Mouse (Mus musculus) intestine, embryonic 16.5 days (tissue): Measurements from ENCODE around the gene Zgpat. TPM values are rescaled to one million over a fixed set of nuclear protein-coding genes. Genes with fewer than 3 reads are reported as not detected.

Experiments used
- ATAC-seq: fragments of 200-750 bp; cut with Nextera tagmentation; 2 replicates; pipeline ENCODE4 v1.8.0; 2017; ENCODE audit warnings: moderate TSS enrichment, moderate library complexity
- H3K27ac ChIP-seq: fragments of 300-500 bp; sonication (generic); 2 replicates; pipeline ENCODE4 v1.5.1; 2014; ENCODE audit warnings: mild to moderate bottlenecking, low read length
- H3K27me3 ChIP-seq: fragments of 300-500 bp; sonication (generic); replicated peaks from 2 replicates; pipeline ENCODE4 v1.6.1; 2014; ENCODE audit warnings: low read length, control low read depth, mixed read lengths; ENCODE audit not compliant: control insufficient read depth, insufficient read depth
- H3K36me3 ChIP-seq: fragments of 300-500 bp; sonication (generic); 2 replicates; pipeline ENCODE4 v1.6.1; 2014; ENCODE audit warnings: low read length, control low read depth; ENCODE audit not compliant: control insufficient read depth, insufficient read depth
- H3K4me1 ChIP-seq: fragments of 300-500 bp; sonication (generic); 2 replicates; pipeline ENCODE4 v1.6.1; 2014; ENCODE audit warnings: low read length, control low read depth, mixed read lengths; ENCODE audit not compliant: control insufficient read depth, insufficient read depth
- H3K4me2 ChIP-seq: fragments of 300-500 bp; sonication (generic); 2 replicates; pipeline ENCODE4 v1.6.1; 2014; ENCODE audit warnings: low read depth, low read length, control low read depth
- H3K4me3 ChIP-seq: fragments of 300-500 bp; sonication (generic); 2 replicates; pipeline ENCODE4 v1.5.1; 2014; ENCODE audit warnings: mild to moderate bottlenecking, low read length
- H3K9ac ChIP-seq: fragments of 300-500 bp; sonication (generic); 2 replicates; pipeline ENCODE4 v1.6.1; 2014; ENCODE audit warnings: low read depth, low read length
- H3K9me3 ChIP-seq: fragments of 300-500 bp; sonication (generic); 2 replicates; pipeline ENCODE4 v1.6.1; 2016; ENCODE audit warnings: low read length, control low read depth; ENCODE audit not compliant: control insufficient read depth
- WGBS: fragments of 180-500 bp; shearing (Covaris S2); extraction: QIAGEN DNeasy Blood & Tissue Kit; methylation state at CpG from one replicate; pipeline ENCODE4 v1.1.7; 2014; 5-methylcytosine and 5-hydroxymethylcytosine counted together
- polyA plus RNA-seq: library from polyadenylated mRNA; unstranded; fragments of >200 nt; fragmentation: Nextera tagmentation; extraction: Ambion mirVana; gene quantifications from 2 replicates; pipeline ENCODE4 v1.2.1, GENCODE M21; 2015

The Zgpat gene
- polyA plus RNA-seq, 1 experiment from 2014 or later = 36.9 TPM

GRCm38 (mm10) chr2:181392600-181393213, 28.0 kb downstream of the Zgpat start:
- no peak overlapping the region for H3K4me2 ChIP-seq
- H3K9me3 ChIP-seq = no peaks in the 10 kb centered on the region
- H3K27ac ChIP-seq = no peak overlapping the region
- H3K27me3 ChIP-seq = no peaks in the 10 kb centered on the region
- no peak overlapping the region for H3K9ac ChIP-seq
- no peak overlapping the region for H3K4me3 ChIP-seq
- ATAC-seq = peak; percentile 87
- no peaks in the 10 kb centered on the region for H3K4me1 ChIP-seq
- WGBS = 25% methylated on average over 4 of the region's 4 CpGs
- H3K36me3 ChIP-seq = no peaks in the 10 kb centered on the region

- 92% methylated on average over 3 of the region's 3 CpGs for WGBS
- Histone ChIP-seq H3K27ac (no peak overlapping the region), H3K36me3 (no peaks in the 10 kb centered on the region), H3K9me3 (no peaks in the 10 kb centered on the region), H3K4me2 (no peak overlapping the region), H3K4me1 (no peaks in the 10 kb centered on the region), H3K27me3 (no peaks in the 10 kb centered on the region), H3K4me3 (no peak overlapping the region), H3K9ac (no peak overlapping the region)
- ATAC-seq = no peak
Measured at GRCm38 (mm10) chr2:181394086-181394485, 29.4 kb downstream of the Zgpat start.

- WGBS = 64% methylated on average over 5 of the region's 5 CpGs
- ATAC-seq = no peak
Measured at GRCm38 (mm10) chr2:181397207-181397761, 32.6 kb downstream of the Zgpat start.

DNA sequence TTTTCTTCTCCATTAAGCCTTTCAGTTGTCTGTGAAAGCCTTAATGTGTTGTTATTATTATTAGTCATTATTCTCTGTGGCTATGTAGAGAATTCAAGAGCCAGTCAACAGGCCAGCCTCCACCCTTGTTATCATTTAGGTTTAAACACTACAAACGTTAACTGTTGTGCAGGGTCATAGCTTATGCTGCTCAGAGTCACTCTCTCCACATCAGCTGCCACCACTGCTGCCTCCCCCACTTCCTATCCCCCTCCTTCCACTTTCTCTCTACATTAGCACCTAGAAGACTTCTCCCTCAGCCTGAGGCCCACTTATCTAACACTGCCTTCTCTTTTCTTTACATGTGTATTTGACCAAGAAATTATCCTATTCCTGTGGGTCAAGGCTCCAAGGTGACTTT, 36.8 kb downstream of the Zgpat start:
- ATAC-seq = no peak
- H3K36me3 ChIP-seq = no peaks in the 10 kb centered on the region
- no peaks in the 10 kb centered on the region for H3K27me3 ChIP-seq
- 16% methylated on average over 1 of the region's 1 CpGs for WGBS
- no peak overlapping the region for H3K27ac ChIP-seq
- no peak overlapping the region for H3K4me3 ChIP-seq
- no peaks in the 10 kb centered on the region for H3K9me3 ChIP-seq
- H3K4me1 ChIP-seq = no peaks in the 10 kb centered on the region
- no peak overlapping the region for H3K9ac ChIP-seq
- no peak overlapping the region for H3K4me2 ChIP-seq

More at GRCm38 (mm10) chr2:181397207-181397761, 32.6 kb downstream of the Zgpat start:
- H3K4me2 ChIP-seq = no peak overlapping the region
- H3K9me3 ChIP-seq = no peaks in the 10 kb centered on the region
- H3K9ac ChIP-seq = no peak overlapping the region
- H3K27me3 ChIP-seq = no peaks in the 10 kb centered on the region
- no peaks in the 10 kb centered on the region for H3K36me3 ChIP-seq
- no peaks in the 10 kb centered on the region for H3K4me1 ChIP-seq
- no peak overlapping the region for H3K27ac ChIP-seq
- no peak overlapping the region for H3K4me3 ChIP-seq

DNA sequence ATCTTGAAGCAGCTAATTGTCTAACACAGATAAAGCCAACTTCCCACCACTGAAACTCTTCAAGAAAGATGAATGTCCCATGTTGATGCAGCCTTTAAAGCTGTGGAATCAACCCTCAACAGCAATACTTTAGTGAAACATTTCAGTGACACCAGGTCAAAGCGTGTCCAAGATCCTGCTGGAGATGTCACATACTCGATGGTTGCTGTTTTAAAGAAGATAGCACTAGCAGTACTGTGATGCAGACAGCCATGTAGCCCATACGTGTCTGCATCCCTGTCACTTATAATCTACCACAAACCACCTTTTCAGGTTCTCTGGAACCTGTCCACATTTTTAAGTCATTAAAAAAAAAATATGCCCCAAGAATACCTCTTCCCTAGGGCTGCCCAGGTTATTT, 39.0 kb downstream of the Zgpat start:
- no peak overlapping the region for H3K9ac ChIP-seq
- H3K4me3 ChIP-seq = no peak overlapping the region
- WGBS = 89% methylated on average over 3 of the region's 3 CpGs
- ATAC-seq = no peak
- no peak overlapping the region for H3K27ac ChIP-seq
- no peaks in the 10 kb centered on the region for H3K36me3 ChIP-seq
- H3K4me2 ChIP-seq = no peak overlapping the region
- H3K9me3 ChIP-seq = no peaks in the 10 kb centered on the region
- no peaks in the 10 kb centered on the region for H3K27me3 ChIP-seq
- no peaks in the 10 kb centered on the region for H3K4me1 ChIP-seq

- Histone ChIP-seq H3K4me2 (no peak overlapping the region), H3K27ac (no peak overlapping the region), H3K36me3 (no peaks in the 10 kb centered on the region), H3K9ac (no peak overlapping the region), H3K27me3 (no peaks in the 10 kb centered on the region), H3K4me3 (no peak overlapping the region), H3K4me1 (no peaks in the 10 kb centered on the region), H3K9me3 (no peaks in the 10 kb centered on the region)
- 81% methylated on average over 7 of the region's 7 CpGs for WGBS
- no peak for ATAC-seq
Measured at GRCm38 (mm10) chr2:181409643-181410042, 44.9 kb downstream of the Zgpat start.

GRCm38 (mm10) chr2:181410760-181411473, 46.2 kb downstream of the Zgpat start:
- 49% methylated on average over 4 of the region's 4 CpGs for WGBS
- Histone ChIP-seq H3K4me1 (no peaks in the 10 kb centered on the region), H3K9ac (no peak overlapping the region), H3K9me3 (no peaks in the 10 kb centered on the region), H3K27me3 (no peaks in the 10 kb centered on the region), H3K27ac (no peak overlapping the region), H3K4me3 (no peak overlapping the region), H3K4me2 (no peak overlapping the region), H3K36me3 (no peaks in the 10 kb centered on the region)
- ATAC-seq = 0 out of 2 replicates have a peak, but pooled peaks have one; percentile 63

DNA sequence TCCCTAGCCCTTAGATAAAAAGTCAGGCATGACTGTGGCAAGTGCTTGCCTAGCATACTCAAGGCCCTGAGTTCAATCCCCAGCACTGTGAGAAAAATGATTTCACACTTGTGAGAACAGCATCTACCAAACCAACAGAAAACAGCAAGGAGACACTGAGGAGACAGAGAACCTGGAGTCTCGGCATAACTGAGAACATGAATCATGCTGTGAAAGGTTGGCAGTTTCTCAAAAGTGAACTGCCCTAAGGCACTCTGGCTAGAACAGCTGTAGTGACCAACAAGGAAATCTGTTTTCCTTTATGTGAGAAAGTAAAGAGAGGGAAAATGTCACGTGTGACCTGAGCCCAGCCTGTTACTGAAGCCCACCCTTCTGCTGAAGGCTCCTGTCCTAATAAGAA, 48.4 kb downstream of the Zgpat start:
- no peak overlapping the region for H3K9ac ChIP-seq
- no peak for ATAC-seq
- no peaks in the 10 kb centered on the region for H3K36me3 ChIP-seq
- no peak overlapping the region for H3K4me2 ChIP-seq
- H3K4me3 ChIP-seq = no peak overlapping the region
- WGBS = 62% methylated on average over 2 of the region's 2 CpGs
- no peak overlapping the region for H3K27ac ChIP-seq
- H3K27me3 ChIP-seq = no peaks in the 10 kb centered on the region
- no peaks in the 10 kb centered on the region for H3K4me1 ChIP-seq
- H3K9me3 ChIP-seq = no peaks in the 10 kb centered on the region

DNA sequence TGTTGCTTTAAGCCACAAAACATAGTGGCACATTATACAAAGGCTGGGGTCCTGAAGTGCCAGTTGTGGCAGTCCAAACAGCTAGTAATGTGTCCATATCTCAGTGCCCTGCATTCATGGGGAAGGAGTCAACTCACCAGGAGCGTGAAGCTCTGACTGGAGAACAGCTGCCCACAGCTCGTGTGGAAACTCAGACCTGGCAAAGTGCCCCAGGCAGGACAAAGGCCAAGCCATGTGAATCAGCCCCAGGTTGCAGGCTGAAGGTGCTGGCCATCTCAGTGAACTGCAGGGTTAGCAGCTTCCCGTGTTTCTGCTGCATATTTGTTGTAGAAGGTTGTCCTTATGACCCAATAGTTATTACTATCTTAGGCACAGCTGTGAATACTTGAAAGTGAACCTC, 51.2 kb downstream of the Zgpat start:
- WGBS = 49% methylated on average over 3 of the region's 3 CpGs
- no peaks in the 10 kb centered on the region for H3K4me1 ChIP-seq

More for the DNA sequence above, 51.2 kb downstream of the Zgpat start:
- Histone ChIP-seq H3K36me3 (no peaks in the 10 kb centered on the region), H3K9me3 (no peaks in the 10 kb centered on the region), H3K27ac (no peak overlapping the region), H3K27me3 (no peaks in the 10 kb centered on the region), H3K9ac (no peak overlapping the region), H3K4me2 (no peak overlapping the region), H3K4me3 (no peak overlapping the region)
- no peak for ATAC-seq
